20 mouse cellular contexts compared by ENCODE assay signal in genomic region chr19:34752391-34753092, GRCm38 (mm10). TPM values are rescaled to one million over a fixed set of nuclear protein-coding genes. Genes with fewer than 3 reads are reported as not detected.
DNase-seq lines count a peak whose midpoint lies in the region; ATAC-seq and TF ChIP-seq lines count a peak whose summit lies in the region.
"Had no signal": no experiment of that assay in that cellular context is flagged by ENCODE, and none has a peak within 500 bp of the region (broad histone marks: within the 10 kb centered on the region; RNA-seq: fewer than 3 reads in every experiment).

No protein-coding gene starts in this region.

- TF ChIP-seq EP300 in stomach, postnatal 0 days (optimal IDR thresholded peaks at IDR 0.05): no peak

- H3K4me2 ChIP-seq in heart, embryonic 12.5 days: no peak overlapping the region
- H3K4me2 ChIP-seq in intestine, embryonic 15.5 days (replicated peaks): no peak overlapping the region
- no peak overlapping the region for H3K4me2 ChIP-seq in intestine, postnatal 0 days (replicated peaks; ENCODE audit: low read depth)
- H3K4me2 ChIP-seq in lung, embryonic 15.5 days: no peak overlapping the region
- H3K4me2 ChIP-seq in stomach, postnatal 0 days (replicated peaks; ENCODE audit: low read depth): no peak overlapping the region
- H3K4me2 ChIP-seq: hindbrain, embryonic 13.5 days; midbrain, embryonic 11.5 days had no signal

- no peak for ATAC-seq in heart, embryonic 12.5 days (ENCODE audit: insufficient number of reproducible peaks, low FRiP score)
- ATAC-seq in intestine, embryonic 15.5 days: peak; percentile 55
- no peak for ATAC-seq in intestine, postnatal 0 days
- no peak; the same call in 1 of the 2 replicates for ATAC-seq in lung, embryonic 15.5 days (ENCODE audit: borderline replicate concordance, extremely low read depth, low FRiP score, low TSS enrichment)
- peak; percentile 71; the same call in 1 of the 2 replicates for ATAC-seq in stomach, postnatal 0 days (ENCODE audit: low FRiP score, low TSS enrichment)
- ATAC-seq: forebrain, embryonic 14.5 days had no signal

- no peak overlapping the region for H3K4me3 ChIP-seq in heart, embryonic 12.5 days
- H3K4me3 ChIP-seq in intestine, embryonic 15.5 days (replicated peaks): no peak overlapping the region
- no peak overlapping the region for H3K4me3 ChIP-seq in intestine, postnatal 0 days (ENCODE audit: low read depth, low read length)
- H3K4me3 ChIP-seq in lung, embryonic 15.5 days: no peak overlapping the region
- no peak overlapping the region for H3K4me3 ChIP-seq in stomach, postnatal 0 days (ENCODE audit: low read depth, low read length)
- H3K4me3 ChIP-seq: hindbrain, embryonic 13.5 days; layer of hippocampus, adult 2 months; limb, embryonic 10.5 days had no signal

- no peaks in the 10 kb centered on the region for H3K36me3 ChIP-seq in heart, embryonic 12.5 days
- H3K36me3 ChIP-seq in intestine, embryonic 15.5 days: no peaks in the 10 kb centered on the region
- H3K36me3 ChIP-seq in intestine, postnatal 0 days (ENCODE audit: control insufficient read depth, insufficient read depth): no peaks in the 10 kb centered on the region
- no peaks in the 10 kb centered on the region for H3K36me3 ChIP-seq in lung, embryonic 15.5 days
- no peaks in the 10 kb centered on the region for H3K36me3 ChIP-seq in stomach, postnatal 0 days (ENCODE audit: control insufficient read depth, insufficient read depth, low read length)
- H3K36me3 ChIP-seq: hindbrain, embryonic 13.5 days; limb, embryonic 10.5 days had no signal

- no peak overlapping the region for H3K9ac ChIP-seq in heart, embryonic 12.5 days
- H3K9ac ChIP-seq in intestine, embryonic 15.5 days: no peak overlapping the region
- H3K9ac ChIP-seq in intestine, postnatal 0 days (ENCODE audit: low read depth, low read length): no peak overlapping the region
- H3K9ac ChIP-seq in lung, embryonic 15.5 days: no peak overlapping the region
- H3K9ac ChIP-seq in stomach, postnatal 0 days (ENCODE audit: low read length): no peak overlapping the region
- H3K9ac ChIP-seq: hindbrain, embryonic 13.5 days had no signal

- peaks cover 17% of the 10 kb centered on the region for H3K4me1 ChIP-seq in heart, embryonic 12.5 days (replicated peaks)
- no peaks in the 10 kb centered on the region for H3K4me1 ChIP-seq in intestine, embryonic 15.5 days (replicated peaks)
- H3K4me1 ChIP-seq in intestine, postnatal 0 days (replicated peaks; ENCODE audit: control insufficient read depth, insufficient read depth, low read length): no peaks in the 10 kb centered on the region
- peaks cover 18% of the 10 kb centered on the region for H3K4me1 ChIP-seq in lung, embryonic 15.5 days
- H3K4me1 ChIP-seq in stomach, postnatal 0 days (replicated peaks; ENCODE audit: control insufficient read depth, insufficient read depth): no peaks in the 10 kb centered on the region
- H3K4me1 ChIP-seq: limb, embryonic 10.5 days had no signal

- intact Hi-C loops in heart, postnatal 14 days (cut with DNase I): loop anchor here (5.0 kb wide), 1 partner anchor 85 kb away; no protein-coding TSS in a partner anchor

- TF ChIP-seq CTCF in intestine, postnatal 0 days (IDR thresholded peaks at IDR 0.05; ENCODE audit: low read depth): no peak
- TF ChIP-seq CTCF in stomach, postnatal 0 days (IDR thresholded peaks at IDR 0.05; ENCODE audit: low read depth): no peak

- 0 out of 2 replicates have a peak, but pooled peaks cover 7% of the 10 kb centered on the region for H3K9me3 ChIP-seq in heart, embryonic 12.5 days (replicated peaks)
- H3K9me3 ChIP-seq in intestine, embryonic 15.5 days: no peaks in the 10 kb centered on the region
- no peaks in the 10 kb centered on the region for H3K9me3 ChIP-seq in intestine, postnatal 0 days (ENCODE audit: control insufficient read depth)
- no peaks in the 10 kb centered on the region for H3K9me3 ChIP-seq in lung, embryonic 15.5 days
- H3K9me3 ChIP-seq in stomach, postnatal 0 days (ENCODE audit: control insufficient read depth, low read length): no peaks in the 10 kb centered on the region
- H3K9me3 ChIP-seq: hindbrain, embryonic 13.5 days; limb, embryonic 10.5 days had no signal

- 68% methylated on average over 3 of the region's 3 CpGs for WGBS in heart, embryonic 12.5 days
- WGBS in intestine, embryonic 15.5 days: 49% methylated on average over 3 of the region's 3 CpGs
- 44% methylated on average over 3 of the region's 3 CpGs for WGBS in intestine, postnatal 0 days
- 23% methylated on average over 3 of the region's 3 CpGs for WGBS in lung, embryonic 15.5 days
- WGBS in stomach, postnatal 0 days: 35% methylated on average over 3 of the region's 3 CpGs

- no peak for DNase-seq in heart, postnatal 14 days
- DNase-seq in lung, postnatal 14 days: no peak
- DNase-seq in stomach, postnatal 0 days (ENCODE audit: low spot score): peak; percentile 25
- no peak for DNase-seq in gastrocnemius, postnatal 25 days
- DNase-seq: adrenal gland, postnatal 25 days; cerebellum, adult 9-10 months; gastrocnemius, postnatal 10 days; kidney, adult 9 months; kidney, postnatal 14 days; right cerebral cortex, postnatal 4 days had no signal

- no peaks in the 10 kb centered on the region for H3K27me3 ChIP-seq in heart, embryonic 12.5 days (replicated peaks)
- H3K27me3 ChIP-seq in intestine, embryonic 15.5 days (replicated peaks): no peaks in the 10 kb centered on the region
- no peaks in the 10 kb centered on the region for H3K27me3 ChIP-seq in intestine, postnatal 0 days (replicated peaks; ENCODE audit: control insufficient read depth, insufficient read depth, low read length)
- no peaks in the 10 kb centered on the region for H3K27me3 ChIP-seq in lung, embryonic 15.5 days
- H3K27me3 ChIP-seq in stomach, postnatal 0 days (ENCODE audit: control insufficient read depth, insufficient read depth, low read length): no peaks in the 10 kb centered on the region

- H3K27ac ChIP-seq in heart, embryonic 12.5 days (ENCODE audit: poor library complexity, severe bottlenecking): peak overlapping the region; percentile 12; the same call in 1 of the 2 replicates
- H3K27ac ChIP-seq in intestine, embryonic 15.5 days: no peak overlapping the region
- H3K27ac ChIP-seq in intestine, postnatal 0 days (ENCODE audit: low read depth, low read length): no peak overlapping the region
- peak overlapping the region; percentile 62 for H3K27ac ChIP-seq in lung, embryonic 15.5 days
- no peak overlapping the region for H3K27ac ChIP-seq in stomach, postnatal 0 days (replicated peaks)
- H3K27ac ChIP-seq: hindbrain, embryonic 13.5 days; layer of hippocampus, adult 2 months; limb, embryonic 10.5 days had no signal

RNA-seq across cellular contexts. Expression of gene Slc16a12, which starts 5.5 kb away (rescaled TPM):
- 37.2 and 37.8 TPM in 2 replicates for polyA plus RNA-seq in heart, embryonic 12.5 days (2016; fragmentation: Nextera tagmentation; extraction: Ambion mirVana)
- total RNA-seq in heart, postnatal 14 days (2021): 1 to 10 TPM; 2.8 to 4.2 TPM
- polyA plus RNA-seq in intestine, embryonic 15.5 days (2015; fragmentation: Nextera tagmentation; extraction: Ambion mirVana): 6.9 and 8.5 TPM in 2 replicates
- 5.3 and 6.8 TPM in 2 replicates for polyA plus RNA-seq in intestine, postnatal 0 days (2015; fragmentation: Nextera tagmentation; extraction: Ambion mirVana)
- 14.8 TPM in 2 replicates for polyA plus RNA-seq in lung, embryonic 15.5 days (2015; fragmentation: Nextera tagmentation; extraction: Ambion mirVana)
- 0.63 and 0.74 TPM in 2 replicates for polyA plus RNA-seq in stomach, postnatal 0 days (2015; fragmentation: Nextera tagmentation; extraction: Ambion mirVana)
- 1 to 10 TPM in 1 of 2 experiments, under 1 TPM in 1; 0.54 to 1.2 TPM for total RNA-seq in gastrocnemius, postnatal 25 days (2021)
- total RNA-seq: megakaryocyte progenitor cell, adult 5-6 weeks had no signal

Comparison
In these comparisons a context has a peak if more than half of its experiments do, and no peak if none do; other contexts are left out.
1. ATAC-seq: peak in intestine, embryonic 15.5 days (single experiment) and stomach, postnatal 0 days (single experiment); none in heart, embryonic 12.5 days (single experiment), intestine, postnatal 0 days (single experiment) and lung, embryonic 15.5 days (single experiment).
2. H3K27ac ChIP-seq: peak in heart, embryonic 12.5 days (single experiment) and lung, embryonic 15.5 days (single experiment); none in intestine, embryonic 15.5 days (single experiment), intestine, postnatal 0 days (single experiment) and stomach, postnatal 0 days (single experiment).